Mouse (Mus musculus): ENCODE measurements at regions not wholly inside any gene's neighbourhood (a gene's known extent, or its start where the extent isn't known, plus 50 kb on each side); places are given as distances from the start of the nearest gene placed in this dataset.

DNA sequence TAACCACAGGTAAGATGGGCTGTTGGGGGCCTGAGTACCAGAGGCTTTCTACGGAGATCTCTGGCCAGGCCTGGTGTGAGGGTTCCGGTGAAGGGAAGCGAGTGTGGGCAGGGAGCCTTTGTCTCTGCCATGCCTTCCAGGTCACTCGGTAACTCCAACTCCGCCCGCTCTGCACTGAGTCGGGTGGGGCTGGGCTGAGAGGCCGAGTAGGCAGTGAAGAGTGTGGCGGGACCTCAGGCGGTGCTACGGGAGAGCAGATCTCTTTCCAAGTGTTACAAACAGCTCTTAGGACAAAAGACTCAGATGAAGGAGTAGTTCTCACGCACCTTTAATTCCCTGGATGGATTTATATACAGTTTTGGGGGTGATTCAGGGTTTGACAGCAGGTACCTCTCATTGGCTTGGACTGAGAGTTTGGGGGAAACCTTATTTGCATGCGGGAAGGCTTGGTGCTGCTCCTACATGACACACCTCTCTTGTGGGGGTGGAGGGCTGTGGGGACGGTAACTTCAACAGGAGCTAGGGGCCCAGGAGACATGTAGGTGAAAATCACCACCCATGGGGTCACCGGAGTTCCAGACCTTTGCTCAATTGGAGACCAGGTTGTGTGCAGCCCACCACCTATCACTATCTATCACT, 54.7 kb upstream of the Ralgps2 start:
- ATAC-seq (replicated peaks; ENCODE audit: poor library complexity) = no peak

DNA sequence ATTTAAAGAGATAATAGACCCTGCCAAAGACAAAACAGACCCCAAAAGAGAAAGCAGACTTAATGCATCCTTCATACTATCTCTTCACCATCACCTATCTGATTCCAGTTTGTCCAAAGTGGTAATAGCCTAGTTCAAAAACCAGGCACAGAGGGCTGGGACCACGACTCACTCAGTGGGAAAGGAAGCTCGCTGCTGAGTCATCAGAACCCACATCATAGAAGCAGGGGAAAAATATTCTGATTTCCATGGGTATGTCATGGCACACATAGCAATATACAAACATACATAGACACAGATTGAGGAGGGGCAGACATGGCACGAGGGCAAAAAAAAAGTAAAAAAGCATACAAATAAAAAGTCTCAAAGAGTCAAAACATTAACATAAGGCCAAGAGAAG, 53.7 kb upstream of the Ralgps2 start:
- ATAC-seq (replicated peaks; ENCODE audit: poor library complexity) = no peak

DNA sequence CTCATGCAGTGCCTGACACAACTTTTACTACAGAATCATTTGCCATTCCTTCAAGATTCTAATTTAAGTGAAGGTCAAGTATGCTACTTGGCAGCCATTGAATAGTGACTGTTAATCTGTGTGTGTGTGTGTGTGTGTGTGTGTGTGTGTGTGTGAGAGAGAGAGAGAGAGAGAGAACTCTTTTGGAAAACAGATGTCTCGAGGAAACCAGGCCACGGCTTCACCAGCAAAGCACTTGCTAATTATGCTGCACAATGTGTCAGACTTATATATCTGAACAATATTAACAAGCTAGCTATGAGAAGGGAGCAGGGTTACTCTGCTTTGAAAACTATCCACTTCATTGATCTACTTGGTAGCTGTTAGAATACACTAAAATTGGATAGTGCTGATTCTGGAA, 53.1 kb upstream of the Ralgps2 start:
- no peak for ATAC-seq (replicated peaks; ENCODE audit: poor library complexity)

DNA sequence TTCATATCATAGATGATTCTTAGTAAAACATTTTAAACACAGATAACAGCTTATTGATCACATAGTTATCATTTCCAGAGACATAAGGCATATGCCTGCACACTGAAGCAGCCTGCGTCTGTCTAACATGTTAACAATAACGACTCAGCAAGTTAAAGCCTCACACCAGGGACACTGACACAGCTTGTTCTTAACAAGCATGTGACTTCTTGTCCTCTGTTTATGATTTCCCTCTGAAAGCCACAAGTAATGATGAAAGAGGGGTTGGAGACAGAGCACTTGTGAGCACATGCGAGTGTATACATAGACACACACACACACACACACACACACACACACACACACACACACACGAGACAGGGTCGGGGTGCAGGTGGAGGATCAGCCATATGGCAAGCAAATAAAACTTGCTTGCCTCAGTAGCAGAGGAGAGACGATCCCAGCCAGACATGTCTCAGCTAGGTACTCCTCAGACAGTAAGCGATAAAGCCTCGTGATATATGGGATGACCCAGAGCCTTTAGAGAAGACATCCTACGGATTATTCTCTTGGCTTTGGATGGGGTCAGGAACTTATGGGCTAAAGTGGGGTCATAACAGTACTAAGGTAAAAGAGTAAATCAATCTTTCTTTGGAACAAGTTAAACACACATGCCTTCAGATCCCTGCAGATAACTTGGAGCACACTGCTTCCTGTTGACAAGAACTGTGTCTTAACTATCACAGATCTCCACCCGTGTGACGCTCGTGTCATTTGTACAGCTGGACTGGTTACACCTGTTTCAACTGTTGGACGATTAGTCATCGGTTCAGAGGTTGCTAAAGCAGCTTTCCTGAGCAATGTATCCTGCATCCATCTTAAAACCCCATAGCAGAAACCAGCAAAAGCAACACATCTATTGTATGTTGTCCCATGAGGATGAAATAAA, 51.4 kb upstream of the Ralgps2 start:
- ATAC-seq (replicated peaks; ENCODE audit: poor library complexity) = peak; percentile 30

DNA sequence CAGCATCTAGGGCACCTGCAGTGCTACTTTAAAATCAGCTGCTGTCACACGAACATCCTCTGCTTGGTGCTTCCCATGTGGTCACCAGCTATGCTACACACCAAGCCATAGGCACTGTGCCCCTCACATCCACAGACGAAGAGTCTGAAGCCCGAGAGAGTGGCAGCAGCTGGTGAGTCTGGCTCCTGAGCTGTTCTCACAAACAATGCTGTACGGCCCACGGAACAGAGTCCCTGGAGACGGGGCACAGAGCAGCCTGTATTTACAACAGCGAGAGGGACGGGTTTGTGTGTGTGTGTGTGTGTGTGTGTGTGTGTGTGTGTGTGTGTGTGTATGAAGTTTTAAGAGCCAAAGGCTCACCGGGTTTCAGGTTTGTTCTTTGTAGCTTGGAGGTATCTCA, 50.7 kb upstream of the Ralgps2 start:
- no peak for ATAC-seq (replicated peaks; ENCODE audit: poor library complexity)

DNA sequence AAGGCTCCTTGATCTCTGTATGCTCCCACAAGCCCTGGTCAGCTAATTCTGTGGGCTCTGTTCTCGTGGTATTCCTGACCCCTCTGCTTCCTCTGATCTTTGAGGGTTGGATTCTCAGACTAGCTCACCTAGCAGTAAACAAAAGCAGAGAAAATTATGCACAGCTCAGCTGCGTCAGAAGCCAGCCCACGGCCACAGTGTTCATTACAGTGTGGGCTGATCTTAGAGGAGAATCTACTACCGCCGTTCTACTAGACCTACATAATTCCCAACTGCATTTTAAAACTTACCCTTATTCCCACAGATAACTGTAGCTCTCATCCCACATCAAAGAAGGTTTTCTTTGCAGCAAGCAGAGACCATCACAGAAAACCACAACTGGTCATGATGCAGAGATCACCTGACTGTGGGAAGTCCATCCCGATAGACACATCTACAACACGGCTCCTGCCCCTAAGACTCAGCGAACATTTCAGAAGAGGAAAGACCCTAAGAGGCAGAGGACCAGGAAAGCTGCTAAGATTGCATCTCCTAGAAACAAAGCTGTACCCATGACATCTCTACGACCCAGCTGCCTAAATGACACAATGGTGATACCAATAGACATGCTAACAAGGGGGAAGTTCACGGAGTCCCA, 49.8 kb upstream of the Ralgps2 start:
- ATAC-seq (replicated peaks; ENCODE audit: poor library complexity) = no peak

Measured in megakaryocyte progenitor cell, adult 5-6 weeks (primary cell).